Mouse (Mus musculus) gastrocnemius, adult 18-20 months (tissue): ENCODE data around the gene Prss43. TPM values are rescaled to one million over a fixed set of nuclear protein-coding genes. Genes with fewer than 3 reads are reported as not detected.

Source experiments
- DNase-seq: peaks from one replicate; pipeline ENCODE4 v3.0.0; 2021; ENCODE audit warnings: low spot score
- total RNA-seq, 2 experiments: library from RNA; stranded (reverse); gene quantifications; 2 replicates each; pipeline ENCODE4 v1.2.3; 2021

Prss43 gene
- total RNA-seq, 2 experiments from 2014 or later = not detected

- no peak for DNase-seq
Measured at GRCm38 (mm10) chr9:110840905-110841304, 14.4 kb downstream of the Prss43 start.

- no peak for DNase-seq
Measured at GRCm38 (mm10) chr9:110841438-110841837, 14.9 kb downstream of the Prss43 start.

GRCm38 (mm10) chr9:110844206-110844605, 17.7 kb downstream of the Prss43 start, which contains the start of gene Prss46:
Prss46 (plus strand) TSS chr9:110844506.
- DNase-seq = no peak

- DNase-seq = no peak
Measured at GRCm38 (mm10) chr9:110849162-110849561, 22.7 kb downstream of the Prss43 start.

GRCm38 (mm10) chr9:110855903-110856302, 29.4 kb downstream of the Prss43 start:
- no peak for DNase-seq

GRCm38 (mm10) chr9:110856920-110857319, 30.4 kb downstream of the Prss43 start:
- DNase-seq = no peak

- DNase-seq = no peak
Measured at GRCm38 (mm10) chr9:110857781-110858472, 31.4 kb downstream of the Prss43 start, which contains the start of gene Prss50. Prss50 (plus strand) TSS chr9:110857967.

GRCm38 (mm10) chr9:110858523-110858922, 32.0 kb downstream of the Prss43 start:
- no peak for DNase-seq

- DNase-seq = no peak
Measured at GRCm38 (mm10) chr9:110858967-110859596, 32.6 kb downstream of the Prss43 start.

GRCm38 (mm10) chr9:110871030-110871429, 44.5 kb downstream of the Prss43 start:
- peak; percentile 63 for DNase-seq

GRCm38 (mm10) chr9:110873681-110874659, 47.5 kb downstream of the Prss43 start:
- DNase-seq = no peak

- DNase-seq = no peak
Measured at GRCm38 (mm10) chr9:110874660-110875191, 48.2 kb downstream of the Prss43 start.

GRCm38 (mm10) chr9:110875288-110875695, 48.8 kb downstream of the Prss43 start:
- no peak for DNase-seq

- peak; percentile 37 for DNase-seq
Measured at GRCm38 (mm10) chr9:110877353-110877752, 50.9 kb downstream of the Prss43 start.

GRCm38 (mm10) chr9:110877888-110878287, 51.4 kb downstream of the Prss43 start:
- peak; percentile 92 for DNase-seq

GRCm38 (mm10) chr9:110879191-110879920, 52.9 kb downstream of the Prss43 start, which contains the start of gene Als2cl:
Als2cl (plus strand) TSS chr9:110879870.
- peak; percentile 45 for DNase-seq

GRCm38 (mm10) chr9:110879998-110880561, 53.6 kb downstream of the Prss43 start, which contains the start of gene Tmie:
Tmie (minus strand) TSS chr9:110880113.
- DNase-seq = peak; percentile 72

GRCm38 (mm10) chr9:110880772-110881171, 54.3 kb downstream of the Prss43 start:
- DNase-seq = no peak
